Mouse (Mus musculus): ENCODE results near the gene Polm. TPM values are rescaled to one million over a fixed set of nuclear protein-coding genes. Genes with fewer than 3 reads are reported as not detected.

The Polm gene
- total and polyA plus RNA-seq, 3 experiments: 5.4 to 18.3 TPM; not detected in 1

Other genes with a start within 250 kb of the Polm start
- 159 and 184 TPM in 2 replicates for gene Mrps24, start 122.3 kb downstream of the Polm start, total RNA-seq (2012; rRNA removed)
- 100 to 1,000 TPM in 1 of 2 experiments, not detected in 1; 163 TPM for gene Mrps24, start 122.3 kb downstream of the Polm start, polyA plus RNA-seq (2012; ENCODE audit: insufficient read depth in 1 of 2, insufficient read length in 2 of 2, low read depth in 1 of 2, low replicate concordance in 2 of 2, missing spikeins in 1 of 2)
- 27.8 and 29.2 TPM in 2 replicates for gene Urgcp, start 75.6 kb downstream of the Polm start, total RNA-seq (2012; rRNA removed)
- gene Urgcp, start 75.6 kb downstream of the Polm start, polyA plus RNA-seq (2012; ENCODE audit: insufficient read depth in 1 of 2, insufficient read length in 2 of 2, low read depth in 1 of 2, low replicate concordance in 2 of 2, missing spikeins in 1 of 2): 10 to 100 TPM; 19.5 to 34.9 TPM
- gene Dbnl, start 49.5 kb downstream of the Polm start, total RNA-seq (2012; rRNA removed): 73.5 and 76.4 TPM in 2 replicates
- 100 to 1,000 TPM in 1 of 2 experiments, not detected in 1; 149 TPM for gene Dbnl, start 49.5 kb downstream of the Polm start, polyA plus RNA-seq (2012; ENCODE audit: insufficient read depth in 1 of 2, insufficient read length in 2 of 2, low read depth in 1 of 2, low replicate concordance in 2 of 2, missing spikeins in 1 of 2)
- 0.33 and 0.58 TPM in 2 replicates for gene Pgam2, start 34.3 kb downstream of the Polm start, total RNA-seq (2012; rRNA removed)
- 1 to 10 TPM in 1 of 2 experiments, not detected in 1; 1.8 TPM for gene Pgam2, start 34.3 kb downstream of the Polm start, polyA plus RNA-seq (2012; ENCODE audit: insufficient read depth in 1 of 2, insufficient read length in 2 of 2, low read depth in 1 of 2, low replicate concordance in 2 of 2, missing spikeins in 1 of 2)
- gene Aebp1, start 23.9 kb upstream of the Polm start, total RNA-seq (2012; rRNA removed): not detected in 2 replicates
- gene Aebp1, start 23.9 kb upstream of the Polm start, polyA plus RNA-seq (2012; ENCODE audit: insufficient read depth in 1 of 2, insufficient read length in 2 of 2, low read depth in 1 of 2, low replicate concordance in 2 of 2, missing spikeins in 1 of 2): under 1 TPM in 1 of 2 experiments, not detected in 1; 0.10 TPM
- 285 and 366 TPM in 2 replicates for gene Pold2, start 40.3 kb upstream of the Polm start, total RNA-seq (2012; rRNA removed)
- gene Pold2, start 40.3 kb upstream of the Polm start, polyA plus RNA-seq (2012; ENCODE audit: insufficient read depth in 1 of 2, insufficient read length in 2 of 2, low read depth in 1 of 2, low replicate concordance in 2 of 2, missing spikeins in 1 of 2): 100 to 1,000 TPM in 1 of 2 experiments, not detected in 1; 261 TPM
- not detected in 2 replicates for gene Myl7, start 60.8 kb upstream of the Polm start, total RNA-seq (2012; rRNA removed)
- gene Myl7, start 60.8 kb upstream of the Polm start, polyA plus RNA-seq (2012; ENCODE audit: insufficient read depth in 1 of 2, insufficient read length in 2 of 2, low read depth in 1 of 2, low replicate concordance in 2 of 2, missing spikeins in 1 of 2): not detected
- not detected in 2 replicates for gene Gck, start 112.1 kb upstream of the Polm start, total RNA-seq (2012; rRNA removed)
- gene Gck, start 112.1 kb upstream of the Polm start, polyA plus RNA-seq (2012; ENCODE audit: insufficient read depth in 1 of 2, insufficient read length in 2 of 2, low read depth in 1 of 2, low replicate concordance in 2 of 2, missing spikeins in 1 of 2): not detected
- gene Ykt6, start 117.7 kb upstream of the Polm start, total RNA-seq (2012; rRNA removed): 83.9 and 89.5 TPM in 2 replicates
- 10 to 100 TPM; 76.5 to 98.1 TPM for gene Ykt6, start 117.7 kb upstream of the Polm start, polyA plus RNA-seq (2012; ENCODE audit: insufficient read depth in 1 of 2, insufficient read length in 2 of 2, low read depth in 1 of 2, low replicate concordance in 2 of 2, missing spikeins in 1 of 2)
- 0.03 and 0.04 TPM in 2 replicates for gene Camk2b, start 228.3 kb upstream of the Polm start, total RNA-seq (2012; rRNA removed)
- gene Camk2b, start 228.3 kb upstream of the Polm start, polyA plus RNA-seq (2012; ENCODE audit: insufficient read depth in 1 of 2, insufficient read length in 2 of 2, low read depth in 1 of 2, low replicate concordance in 2 of 2, missing spikeins in 1 of 2): under 1 TPM in 1 of 2 experiments, not detected in 1; 0.04 TPM

All from MEL (cell line).